Mouse (Mus musculus): ENCODE measurements around the gene Syngr1.
"Not testable (repeated sequence)": the region's sequence is repeated elsewhere in the genome, so short reads cannot be mapped to it uniquely, and the experiment has no call there.

The Syngr1 gene

DNA sequence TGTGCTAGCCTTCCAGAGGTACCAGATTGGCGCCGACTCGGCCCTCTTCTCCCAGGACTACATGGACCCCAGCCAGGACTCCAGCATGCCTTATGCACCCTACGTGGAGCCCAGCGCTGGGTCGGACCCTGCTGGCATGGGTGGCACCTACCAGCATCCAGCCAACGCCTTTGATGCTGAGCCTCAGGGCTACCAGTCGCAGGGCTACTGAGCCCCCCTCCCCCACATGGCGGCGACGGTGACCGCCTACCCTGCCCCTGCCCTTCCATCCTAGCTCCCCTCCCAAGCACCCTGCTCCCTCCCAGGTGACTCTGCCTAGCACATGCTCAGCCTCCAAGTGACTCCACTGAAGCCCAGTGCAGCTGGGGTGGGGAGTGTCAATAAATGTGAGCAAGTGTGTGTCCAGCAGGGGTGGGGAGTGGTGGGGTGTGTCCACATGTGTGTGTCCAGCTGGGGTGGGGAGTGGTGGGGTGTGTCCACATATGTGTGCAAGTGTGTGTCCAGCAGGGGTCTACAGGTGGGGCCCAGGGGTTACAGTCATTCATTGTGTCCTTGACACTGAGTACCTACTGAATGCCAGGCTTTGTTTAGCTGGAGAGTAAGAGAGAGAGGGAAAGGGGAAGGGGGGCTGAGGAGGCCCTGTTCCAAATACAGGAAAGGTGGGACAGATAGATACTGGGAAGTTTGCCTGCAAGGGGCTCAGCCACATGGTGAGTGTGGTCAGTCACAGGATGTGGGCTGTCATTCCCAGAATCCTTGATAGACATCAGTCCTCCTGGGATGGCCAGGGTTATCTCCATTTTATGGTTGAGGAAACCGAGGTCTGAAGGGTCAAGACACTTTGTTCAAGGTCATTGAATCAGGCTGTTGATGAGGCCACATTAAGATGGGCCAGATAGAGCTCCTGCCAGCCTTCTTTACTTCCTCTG lies 25.0 kb downstream of the Syngr1 start:
- no peak for DNase-seq (ENCODE audit: low read depth)

DNA sequence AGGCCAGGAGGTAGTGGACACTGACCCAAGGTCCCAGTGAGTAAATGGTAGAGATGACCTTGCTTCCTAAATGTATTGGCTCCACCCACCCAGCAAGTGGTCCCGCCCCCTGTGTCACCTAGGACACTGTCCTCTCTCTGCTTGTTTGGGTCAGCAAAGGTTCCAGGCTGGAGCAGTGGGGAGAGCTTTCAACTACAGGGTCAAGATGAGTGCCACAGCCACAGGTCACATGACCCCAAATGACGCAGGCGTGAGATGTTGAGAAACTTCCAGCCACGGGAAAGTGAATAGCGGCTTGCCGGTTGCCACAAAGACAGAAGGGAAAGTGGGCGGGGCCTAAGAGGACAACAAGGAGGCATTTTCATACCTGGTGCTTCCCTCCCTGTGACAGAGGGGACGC lies 26.0 kb downstream of the Syngr1 start:
- no peak for DNase-seq (ENCODE audit: low read depth)

DNA sequence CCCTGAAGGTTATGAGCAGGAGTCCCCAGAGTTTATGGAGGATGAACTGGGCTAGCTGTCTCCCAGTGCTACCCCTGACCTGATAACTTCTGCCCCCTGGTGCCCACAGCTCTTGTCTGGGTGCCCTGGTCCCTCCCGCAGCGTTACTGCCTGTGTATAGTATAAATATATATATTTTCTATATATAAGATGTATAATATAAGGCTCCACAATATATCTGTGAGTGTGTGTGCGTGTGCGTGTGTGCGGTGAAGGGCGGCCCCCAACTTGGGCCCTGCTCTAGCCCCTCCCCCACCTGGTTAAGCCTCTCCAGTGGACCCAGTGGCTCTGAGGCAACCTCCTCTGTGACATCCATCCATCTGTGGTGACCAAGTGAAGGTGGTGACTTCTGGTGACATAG lies 27.9 kb downstream of the Syngr1 start:
- DNase-seq (ENCODE audit: low read depth): no peak

DNA sequence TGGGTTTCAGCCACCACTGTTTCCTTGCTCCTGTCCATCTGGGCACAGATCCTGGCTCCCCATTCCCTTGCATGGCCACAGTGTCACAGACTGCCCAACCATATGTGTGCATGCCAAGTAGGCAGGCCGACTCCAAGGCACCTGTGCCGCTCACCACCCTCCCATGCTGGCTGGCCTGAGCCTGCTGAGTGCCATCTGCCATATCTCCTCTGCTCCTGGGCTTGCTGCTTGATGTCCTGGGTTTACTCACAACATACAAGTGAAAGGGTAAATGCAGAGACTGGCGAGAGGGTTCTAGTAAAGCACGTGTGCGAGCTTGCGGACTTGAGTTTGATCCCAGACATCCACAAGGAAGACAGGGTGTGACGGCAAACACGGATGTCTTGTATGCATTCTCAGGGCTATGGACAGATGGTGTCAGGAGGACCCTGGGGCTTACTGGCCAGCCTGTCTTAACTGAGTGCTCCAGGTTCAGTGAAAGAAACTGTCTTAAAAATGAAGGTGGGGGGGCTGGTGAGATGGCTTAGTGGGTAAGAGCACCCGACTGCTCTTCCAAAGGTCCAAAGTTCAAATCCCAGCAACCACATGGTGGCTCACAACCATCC lies 30.7 kb downstream of the Syngr1 start:
- DNase-seq (ENCODE audit: low read depth): no peak

DNA sequence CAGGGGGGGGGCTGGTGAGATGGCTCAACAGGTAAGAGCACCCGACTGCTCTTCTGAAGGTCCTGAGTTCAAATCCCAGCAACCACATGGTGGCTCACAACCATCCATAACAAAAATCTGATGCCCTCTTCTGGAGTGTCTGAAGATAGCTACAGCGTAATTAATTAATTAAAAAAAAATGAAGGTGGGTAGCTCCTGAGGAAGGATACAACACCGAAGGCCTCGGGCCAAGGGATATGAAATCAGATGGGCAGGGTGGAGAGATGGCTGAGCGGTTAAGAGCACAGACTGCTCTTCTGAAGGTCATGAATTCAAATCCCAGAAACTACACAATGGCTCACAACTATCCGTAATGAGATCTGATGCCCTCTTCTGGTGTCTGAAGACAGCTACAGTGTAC lies 31.3 kb downstream of the Syngr1 start:
- not testable (repeated sequence) for DNase-seq (ENCODE audit: low read depth)

DNA sequence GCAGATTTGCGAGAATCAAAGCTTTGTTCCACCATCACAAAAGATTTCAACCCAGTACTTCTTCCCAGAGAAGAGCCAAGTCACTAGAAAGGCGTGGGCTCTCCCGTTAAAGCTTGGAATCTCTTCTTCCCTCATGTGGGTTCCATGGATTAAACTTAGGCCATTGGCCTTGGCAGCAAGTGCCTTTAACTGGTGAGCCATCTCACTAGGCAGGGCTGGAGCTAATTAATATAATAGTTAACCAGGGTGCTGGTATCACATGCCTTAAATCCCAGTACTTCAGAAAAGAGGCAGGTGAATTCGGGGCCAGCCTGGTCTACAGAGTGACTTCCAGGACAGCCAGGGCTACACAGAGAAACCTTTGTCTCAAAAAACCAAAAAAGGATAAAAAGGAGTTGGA lies 33.5 kb downstream of the Syngr1 start:
- DNase-seq (ENCODE audit: low read depth): no peak

DNA sequence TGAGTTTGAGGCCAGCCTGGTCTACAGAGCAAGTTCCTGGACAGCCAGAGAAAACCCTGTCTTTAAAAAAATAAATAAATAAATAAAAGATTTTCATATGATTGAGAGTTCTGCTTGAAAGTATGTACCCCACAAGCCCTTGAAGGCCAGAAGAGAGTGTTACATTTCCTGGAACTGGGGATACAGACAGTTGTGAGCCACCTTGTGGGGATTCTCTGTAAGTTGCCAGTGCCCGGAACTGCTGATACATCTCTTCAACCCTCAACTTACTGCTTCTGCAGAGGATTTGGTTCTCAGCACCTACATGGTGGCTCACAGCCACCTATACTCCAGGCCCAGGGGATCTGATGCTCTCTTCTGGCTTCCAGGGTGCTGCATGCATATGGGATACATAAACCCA lies 36.1 kb downstream of the Syngr1 start:
- DNase-seq (ENCODE audit: low read depth): peak; percentile 60

DNA sequence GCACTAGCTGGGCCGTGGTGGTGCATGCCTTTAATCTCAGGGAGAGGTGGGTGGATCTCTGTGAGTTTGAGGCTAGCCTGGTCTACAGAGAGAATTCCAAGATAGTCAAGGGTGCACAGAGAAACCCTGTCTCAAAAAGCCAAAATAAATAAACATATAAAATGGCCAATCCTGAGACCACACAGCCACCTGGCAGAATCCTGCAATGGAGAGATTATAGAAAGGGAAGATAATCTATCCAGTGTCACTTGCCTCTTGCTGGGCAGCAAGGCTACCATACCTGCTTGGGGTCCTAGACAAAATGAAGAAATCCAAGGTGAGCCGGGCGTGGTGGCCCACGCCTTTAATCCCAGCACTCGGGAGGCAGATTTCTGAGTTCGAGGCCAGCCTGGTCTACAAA lies 38.8 kb downstream of the Syngr1 start:
- no peak for DNase-seq (ENCODE audit: low read depth)

DNA sequence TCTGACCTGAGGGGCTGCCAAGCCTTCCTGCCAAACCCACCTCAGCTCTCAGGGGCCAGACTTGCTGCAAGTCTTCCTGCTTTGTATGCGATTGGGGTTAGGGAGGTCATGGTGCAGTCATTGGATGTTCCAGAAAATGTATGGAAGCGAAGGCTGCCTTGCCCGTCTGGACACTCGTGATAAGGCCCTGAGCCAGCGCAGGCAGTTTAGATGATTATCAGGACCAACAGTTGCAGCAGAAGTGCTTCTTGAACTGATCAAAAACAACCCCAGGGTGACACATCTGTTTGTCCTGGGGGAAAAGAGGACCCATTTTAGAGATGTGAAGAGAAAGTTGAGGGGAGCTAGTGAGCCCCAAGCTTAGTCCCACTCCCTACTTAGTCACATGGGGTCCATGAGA lies 39.6 kb downstream of the Syngr1 start:
- DNase-seq (ENCODE audit: low read depth): peak; percentile 77

DNA sequence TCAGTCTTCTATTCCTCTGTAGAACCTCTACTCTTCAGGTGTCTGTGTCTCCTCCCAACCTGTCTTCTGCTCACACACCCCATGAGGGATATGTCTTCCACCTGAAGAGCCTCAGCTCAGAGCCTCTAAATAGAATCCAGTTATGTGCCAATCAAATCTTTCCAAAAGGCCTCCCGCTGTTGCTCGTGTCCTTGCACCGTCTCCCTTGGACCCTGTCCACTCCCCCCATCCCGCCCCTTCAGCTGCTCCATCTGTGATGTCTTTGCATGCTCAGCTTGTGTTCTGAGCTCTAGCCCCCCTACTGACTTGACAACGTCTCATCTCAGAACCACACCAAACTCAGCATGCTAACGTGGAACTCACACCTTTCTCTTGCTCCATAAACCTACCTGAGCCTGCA lies 40.3 kb downstream of the Syngr1 start:
- DNase-seq (ENCODE audit: low read depth): no peak

DNA sequence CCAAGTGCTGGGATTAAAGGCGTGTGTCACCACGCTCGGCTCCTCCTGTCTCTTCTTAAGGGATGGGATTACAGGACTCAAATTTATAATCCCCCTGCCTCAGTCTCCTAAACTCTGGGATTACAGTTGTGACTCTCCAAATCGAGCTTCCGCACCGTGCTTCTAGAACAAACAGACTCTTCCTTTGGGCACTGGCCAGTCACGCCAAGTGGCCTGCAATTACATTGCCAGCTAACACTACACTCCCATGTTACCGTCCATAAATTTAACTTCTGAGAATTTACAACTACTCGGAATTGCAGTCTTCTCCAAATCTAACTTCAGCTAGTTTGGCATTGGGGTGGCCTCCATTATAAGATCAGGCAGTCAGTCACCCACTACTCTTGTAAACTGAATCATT lies 41.3 kb downstream of the Syngr1 start:
- no peak for DNase-seq (ENCODE audit: low read depth)

DNA sequence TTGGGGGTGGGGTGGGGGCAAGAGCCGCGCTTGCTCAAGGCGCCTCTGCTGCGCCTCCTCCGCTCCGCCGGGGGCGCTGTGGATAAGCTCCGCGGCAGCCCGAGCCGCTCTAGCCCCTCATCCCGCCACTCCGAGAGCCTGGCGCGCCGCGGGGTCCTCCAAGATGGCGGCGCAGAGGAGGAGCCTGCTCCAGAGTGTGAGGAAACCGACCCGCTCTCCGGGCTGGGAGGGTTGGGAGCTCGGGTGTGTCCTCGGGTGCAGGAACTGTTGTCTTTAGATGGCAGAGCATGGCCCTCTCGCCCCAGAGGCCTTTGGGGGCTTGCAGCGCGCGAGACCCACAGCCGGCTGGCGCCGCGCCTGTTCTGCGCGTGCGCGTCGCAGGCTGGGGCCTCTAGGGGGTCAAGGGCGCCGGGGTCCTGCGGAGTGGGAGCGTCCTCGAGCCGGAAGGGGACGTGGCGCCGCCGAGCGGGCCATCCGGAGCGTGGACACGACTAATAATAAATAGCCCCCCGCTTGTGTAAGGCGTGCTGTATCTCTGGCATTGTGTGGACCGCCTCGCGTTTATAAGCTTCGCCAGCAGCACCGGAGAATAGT lies 42.0 kb downstream of the Syngr1 start, which contains the start of gene Tab1:
Gene Tab1 (plus strand): TSS at position 135 of the 594 bp plus-strand sequence.
- peak; percentile 78 for DNase-seq (ENCODE audit: low read depth)

DNA sequence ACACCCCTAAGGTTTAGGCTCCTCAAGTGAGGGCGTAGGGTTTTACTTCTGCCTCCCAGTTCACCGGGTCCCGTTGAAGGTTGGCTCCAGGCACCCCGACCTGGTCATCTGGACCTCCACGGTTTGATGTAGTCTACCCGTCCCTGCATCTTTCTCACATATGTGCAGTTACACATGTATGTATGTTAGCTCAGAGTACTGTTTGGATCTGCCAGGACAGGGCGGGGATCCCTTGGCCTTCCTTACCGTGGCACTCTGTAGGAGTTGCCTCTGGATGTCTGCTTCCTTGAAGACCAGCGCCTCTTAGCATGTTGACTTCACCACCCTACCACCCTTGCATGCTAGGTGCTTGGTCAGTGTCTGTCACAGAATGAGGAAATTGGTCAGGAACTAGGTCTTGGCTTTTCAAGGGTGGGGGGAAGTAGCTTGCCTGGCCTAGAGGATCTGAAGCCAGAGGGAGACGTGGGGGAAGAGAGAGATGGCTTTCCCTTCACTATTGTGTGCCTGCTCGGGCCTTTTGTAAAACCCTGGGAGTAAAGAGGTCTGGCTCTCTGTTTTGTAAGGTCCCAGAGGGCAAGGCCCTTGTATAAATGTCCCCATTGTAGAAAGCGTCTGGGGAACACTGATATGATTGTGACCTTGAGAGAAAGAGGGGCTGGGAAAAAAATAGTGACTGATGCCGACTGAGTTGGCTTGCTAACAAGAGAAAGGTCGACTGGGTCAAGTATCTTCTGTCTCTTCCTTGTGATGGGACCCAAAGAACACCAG lies 42.7 kb downstream of the Syngr1 start:
- DNase-seq (ENCODE audit: low read depth): no peak

DNA sequence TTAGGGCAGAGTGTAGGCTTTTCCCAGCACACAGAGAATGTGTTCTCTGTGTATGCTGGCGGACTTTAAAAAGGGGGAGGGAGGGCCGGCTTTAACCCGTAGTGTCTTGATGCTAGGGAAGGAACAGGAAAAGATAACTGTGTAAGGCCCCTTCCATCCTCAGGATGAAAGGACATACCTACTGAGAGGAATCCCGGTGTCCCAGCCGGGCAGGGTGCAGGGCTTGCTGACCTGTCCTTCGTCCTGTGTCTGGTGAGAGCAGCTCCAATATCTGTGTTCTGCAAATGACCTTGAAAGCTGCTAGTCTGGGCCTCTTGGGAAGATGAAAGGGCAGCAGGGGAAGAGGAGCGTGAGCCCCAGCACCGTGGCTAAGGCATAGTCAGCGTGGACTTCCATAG lies 43.3 kb downstream of the Syngr1 start:
- no peak for DNase-seq (ENCODE audit: low read depth)

DNA sequence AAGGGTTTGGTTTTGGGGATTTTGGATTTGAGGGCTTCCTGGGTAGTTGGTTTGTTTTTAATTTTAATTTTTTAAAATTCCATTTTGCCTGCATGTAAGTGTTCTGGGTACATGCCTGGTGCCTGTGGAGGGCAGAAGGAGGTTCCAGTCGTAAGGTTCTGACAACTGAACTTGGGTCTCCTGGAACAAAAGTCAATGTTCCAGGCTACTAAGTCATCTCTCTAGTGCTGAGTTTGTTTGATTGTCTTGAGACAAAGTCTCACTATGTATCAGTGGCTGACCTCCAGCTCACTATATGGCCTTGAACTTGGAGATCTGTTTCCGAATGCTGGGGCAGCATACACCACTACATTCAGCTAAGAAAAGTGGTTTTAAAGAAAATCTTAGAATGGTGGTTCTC lies 44.4 kb downstream of the Syngr1 start:
- no peak for DNase-seq (ENCODE audit: low read depth)

DNA sequence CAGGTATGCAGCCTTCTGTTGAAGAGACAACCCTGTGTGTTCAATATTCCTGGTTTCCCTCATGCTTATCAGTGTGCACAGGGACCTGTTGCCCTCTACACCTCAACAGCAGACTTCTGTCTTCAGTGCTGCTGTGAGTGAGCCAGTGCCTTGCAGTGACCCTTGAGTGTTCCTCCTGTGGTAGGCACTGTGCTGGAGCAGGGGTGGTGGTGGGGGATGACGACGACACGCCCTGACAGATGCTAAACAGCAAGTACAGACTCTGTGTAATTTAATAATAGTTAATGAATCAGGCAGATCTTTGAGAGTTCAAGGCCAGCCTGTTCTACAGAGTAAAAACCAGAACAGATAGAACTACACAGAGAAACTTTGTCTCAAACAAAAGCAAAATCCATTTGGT lies 45.5 kb downstream of the Syngr1 start:
- no peak for DNase-seq (ENCODE audit: low read depth)

DNA sequence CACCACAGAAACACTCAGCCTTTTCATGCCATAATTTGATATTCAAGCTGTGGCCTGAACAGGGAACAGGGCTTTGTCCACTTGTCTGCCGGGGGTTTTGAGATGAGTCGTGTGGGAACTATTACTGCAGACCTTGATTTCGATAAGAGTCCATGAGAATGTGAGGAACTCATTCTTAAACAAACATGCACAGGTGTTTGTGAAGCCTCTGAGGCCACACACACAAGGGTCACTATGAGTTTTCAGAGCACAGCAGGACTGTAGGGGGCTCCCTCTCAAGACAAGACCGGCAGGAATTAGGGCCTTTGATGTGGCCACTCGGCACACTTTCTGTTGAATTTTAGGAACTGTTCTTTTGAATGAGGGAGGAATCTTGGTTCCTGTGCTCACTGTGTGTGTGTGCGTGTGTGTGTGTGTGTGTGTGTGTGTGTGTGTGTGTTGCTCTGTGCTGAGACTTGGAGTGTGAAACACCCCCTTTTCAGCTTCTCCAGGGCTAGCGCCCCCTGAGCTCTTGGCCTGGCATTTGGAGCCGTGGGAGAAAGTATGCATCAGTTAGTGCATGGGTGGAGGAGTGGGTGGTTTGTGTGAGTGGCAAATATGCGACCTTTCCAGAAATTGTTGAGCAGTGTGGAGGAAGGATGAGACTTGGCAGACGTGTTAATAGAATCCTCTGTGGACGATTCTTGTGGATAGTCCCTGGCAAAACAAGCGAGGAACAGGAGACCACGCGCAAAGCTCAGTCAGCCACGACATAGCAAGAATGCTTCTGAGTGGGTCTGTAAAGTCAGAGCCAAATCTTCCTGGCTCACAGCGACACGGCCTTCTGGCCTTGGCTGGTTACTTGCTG lies 47.0 kb downstream of the Syngr1 start:
- DNase-seq (ENCODE audit: low read depth): no peak

DNA sequence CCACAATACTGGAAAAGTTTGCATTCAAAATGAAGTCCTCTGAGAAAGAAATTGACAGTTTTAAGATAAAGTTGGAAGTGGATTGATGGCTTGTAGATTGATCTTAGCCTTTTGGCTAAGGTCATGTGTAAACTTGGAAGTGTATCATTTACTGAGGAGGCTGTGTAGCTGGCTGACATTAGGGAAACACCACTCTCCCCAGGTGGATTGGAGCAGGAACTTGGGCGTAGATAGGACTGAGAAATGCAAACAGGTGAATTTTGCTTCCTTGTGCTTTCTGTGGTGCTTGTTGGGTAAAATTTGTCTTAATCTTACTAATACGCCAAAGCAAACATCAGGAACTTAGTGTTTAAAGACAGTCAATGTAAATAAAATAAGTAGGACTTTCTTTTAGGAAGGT lies 49.2 kb downstream of the Syngr1 start:
- no peak for DNase-seq (ENCODE audit: low read depth)

DNA sequence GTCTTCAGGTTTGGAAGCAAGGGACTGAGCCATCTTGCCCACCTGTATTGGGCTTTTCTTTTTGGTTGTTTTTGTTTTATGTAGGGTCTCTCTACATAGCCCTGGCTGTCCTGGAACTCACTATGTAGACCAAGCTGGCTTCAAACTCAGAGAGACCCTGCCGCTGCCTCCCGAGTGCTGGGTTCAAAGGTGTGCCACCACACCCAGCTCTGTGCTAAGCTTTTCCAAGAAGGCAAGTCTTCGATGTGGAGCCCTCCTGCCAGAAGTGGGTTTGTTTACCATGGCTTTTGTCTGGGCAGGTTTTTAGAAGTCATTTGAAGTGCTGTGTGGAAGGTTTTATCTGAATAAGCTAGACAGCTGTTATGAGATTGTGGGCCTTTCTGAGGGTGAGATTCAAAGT lies 49.7 kb downstream of the Syngr1 start:
- DNase-seq (ENCODE audit: low read depth): no peak

DNA sequence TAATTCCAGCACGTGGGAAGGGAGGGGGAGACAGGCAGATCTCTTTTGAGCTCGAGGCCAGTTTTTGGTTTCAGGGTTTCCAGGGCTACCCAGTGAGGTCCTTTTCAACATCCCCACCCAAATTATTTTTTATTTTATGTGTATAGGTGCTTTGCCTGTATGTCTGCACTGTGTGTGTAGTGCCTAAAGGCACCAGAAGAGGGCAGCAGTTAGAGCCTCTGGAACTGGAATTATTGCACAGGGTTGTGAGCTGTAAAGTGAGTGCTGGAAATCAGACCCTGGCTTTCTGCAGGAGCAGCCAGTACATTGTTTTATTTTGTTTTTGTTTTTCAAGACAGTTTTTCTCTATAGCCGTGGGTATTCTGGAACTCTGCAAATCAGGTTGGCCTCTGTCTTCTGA lies 51.0 kb downstream of the Syngr1 start:
- DNase-seq (ENCODE audit: low read depth): no peak

DNA sequence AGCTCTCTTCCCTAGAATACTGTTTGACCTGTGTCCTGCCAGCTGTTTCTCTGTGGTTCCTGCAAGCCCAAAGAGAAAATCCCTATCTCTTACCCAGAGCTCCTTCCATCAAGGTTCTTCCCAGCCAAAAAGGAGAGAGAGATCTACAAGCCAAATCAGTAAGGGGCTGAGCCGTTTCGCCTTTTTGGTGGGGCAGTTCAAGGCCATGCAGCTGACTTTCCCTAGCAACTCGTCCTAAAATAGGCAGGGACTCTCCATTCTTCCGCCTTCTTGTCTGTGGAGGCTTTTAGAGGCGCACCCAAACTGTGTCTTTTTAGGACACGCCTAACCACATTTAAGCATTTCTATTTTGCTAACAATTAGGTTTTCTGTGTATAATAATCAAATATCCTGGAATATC lies 52.6 kb downstream of the Syngr1 start:
- no peak for DNase-seq (ENCODE audit: low read depth)

DNA sequence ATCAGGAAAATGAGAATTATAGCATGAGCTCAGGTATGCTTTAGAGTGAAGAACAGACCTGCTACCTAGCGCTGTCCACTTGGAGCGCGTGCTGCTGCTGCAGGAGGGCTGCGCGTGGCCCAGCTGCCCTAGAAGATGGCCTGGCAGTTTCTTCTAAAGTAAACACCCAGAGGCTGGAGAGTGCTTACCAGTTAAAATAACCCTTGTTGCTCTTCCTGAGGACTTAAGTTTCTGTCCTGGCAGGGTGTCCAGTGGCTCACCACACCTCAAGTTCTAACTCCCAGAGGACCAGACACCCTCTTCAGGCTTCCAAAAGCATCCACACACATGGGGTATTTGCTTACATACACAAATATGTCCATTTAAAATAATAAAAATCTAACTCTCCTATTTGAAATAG lies 54.3 kb downstream of the Syngr1 start:
- DNase-seq (ENCODE audit: low read depth): no peak

All from c-Kit-positive CD71-positive TER-119-negative erythroid progenitor cells, embryonic 14.5 days (primary cell).